In the genomic region with DNA sequence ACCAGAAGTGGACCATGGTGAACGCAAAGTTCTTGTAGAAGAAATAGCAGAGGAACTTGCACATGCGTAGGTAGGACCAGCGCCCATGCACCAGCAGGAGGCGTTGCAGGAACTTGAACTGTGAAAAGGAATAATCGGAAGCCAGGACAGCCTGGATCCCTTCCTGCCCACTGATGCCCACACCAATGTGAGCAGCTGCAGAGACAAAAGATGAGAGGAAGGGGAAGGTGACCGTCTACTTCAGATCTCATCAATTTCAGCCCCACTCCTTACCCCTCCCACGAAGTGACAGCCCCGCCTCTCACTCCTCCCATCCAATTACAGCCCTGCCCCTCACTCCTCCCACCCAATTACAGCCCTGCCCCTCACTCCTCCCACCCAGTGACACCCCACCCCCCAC, we compare ENCODE assay signal across 27 mouse cellular contexts. TPM values are rescaled to one million over a fixed set of nuclear protein-coding genes. Genes with fewer than 3 reads are reported as not detected.
A peak's percentile ranks its signal among the peaks of the same experiment; 100 is the strongest.
DNase-seq lines count a peak whose midpoint lies in the region; ATAC-seq and TF ChIP-seq lines count a peak whose summit lies in the region.
"Had no signal": no experiment of that assay in that cellular context is flagged by ENCODE, and none has a peak within 500 bp of the region (broad histone marks: within the 10 kb centered on the region; RNA-seq: fewer than 3 reads in every experiment).

No protein-coding gene starts in this region.

- H3K9ac ChIP-seq in kidney, postnatal 0 days (ENCODE audit: low read depth, low read length), result no peak overlapping the region
- no peak overlapping the region for H3K9ac ChIP-seq in kidney, embryonic 14.5 days (ENCODE audit: low read depth, low read length)
- H3K9ac ChIP-seq in lung, embryonic 15.5 days, result no peak overlapping the region
- H3K9ac ChIP-seq: heart, embryonic 12.5 days; neural tube, embryonic 13.5 days had no signal

- ATAC-seq in kidney, postnatal 0 days (replicated peaks; ENCODE audit: low FRiP score, low read depth), result no peak
- no peak for ATAC-seq in kidney, embryonic 14.5 days (ENCODE audit: low FRiP score, low TSS enrichment)
- 0 out of 2 replicates have a peak, but pooled peaks have one; percentile 23 for ATAC-seq in lung, embryonic 15.5 days (ENCODE audit: borderline replicate concordance, extremely low read depth, low FRiP score, low TSS enrichment)

- H3K27me3 ChIP-seq in kidney, postnatal 0 days (ENCODE audit: insufficient read depth, low read length), result no peaks in the 10 kb centered on the region
- no peaks in the 10 kb centered on the region for H3K27me3 ChIP-seq in kidney, embryonic 14.5 days (ENCODE audit: control insufficient read depth, insufficient read depth, low read length)
- no peaks in the 10 kb centered on the region for H3K27me3 ChIP-seq in lung, embryonic 15.5 days
- H3K27me3 ChIP-seq in E14TG2a.4 (ENCODE audit: insufficient read depth, low read length), result no peaks in the 10 kb centered on the region
- H3K27me3 ChIP-seq: heart, embryonic 12.5 days; neural tube, embryonic 13.5 days had no signal

- peak; percentile 28; the same call in 1 of the 2 replicates for TF ChIP-seq CTCF in kidney, postnatal 0 days (IDR thresholded peaks at IDR 0.05; ENCODE audit: low read depth)
- 0 out of 2 replicates have a peak, but pooled peaks have one; percentile 27 for TF ChIP-seq CTCF in E14TG2a.4 (conservative IDR thresholded peaks at IDR 0.05; ENCODE audit: low read length)

- H3K4me3 ChIP-seq in kidney, postnatal 0 days (replicated peaks; ENCODE audit: low read depth, low read length), result no peak overlapping the region
- H3K4me3 ChIP-seq in kidney, embryonic 14.5 days (ENCODE audit: low read length), result no peak overlapping the region
- H3K4me3 ChIP-seq in lung, embryonic 15.5 days, result no peak overlapping the region
- H3K4me3 ChIP-seq in E14TG2a.4 (replicated peaks; ENCODE audit: low read length), result no peak overlapping the region
- H3K4me3 ChIP-seq: embryonic facial prominence, embryonic 10.5 days; forebrain, embryonic 10.5 days; heart, embryonic 12.5 days; left cerebral cortex, adult 2 months; myocyte; neural tube, embryonic 13.5 days had no signal

- H3K4me2 ChIP-seq in kidney, postnatal 0 days (ENCODE audit: low read length), result no peak overlapping the region
- no peak overlapping the region for H3K4me2 ChIP-seq in kidney, embryonic 14.5 days (replicated peaks; ENCODE audit: low read depth, low read length)
- H3K4me2 ChIP-seq in lung, embryonic 15.5 days, result no peak overlapping the region
- H3K4me2 ChIP-seq: heart, embryonic 12.5 days; neural tube, embryonic 13.5 days had no signal

- H3K36me3 ChIP-seq in kidney, postnatal 0 days (ENCODE audit: insufficient read depth, low read length), result peaks cover 87% of the 10 kb centered on the region
- peaks cover 99% of the 10 kb centered on the region for H3K36me3 ChIP-seq in kidney, embryonic 14.5 days (ENCODE audit: control insufficient read depth, insufficient read depth, low read length)
- H3K36me3 ChIP-seq in lung, embryonic 15.5 days, result peaks cover 99% of the 10 kb centered on the region
- H3K36me3 ChIP-seq in E14TG2a.4 (ENCODE audit: insufficient read depth, low read length), result peaks cover 98% of the 10 kb centered on the region

- no peaks in the 10 kb centered on the region for H3K9me3 ChIP-seq in kidney, postnatal 0 days (replicated peaks; ENCODE audit: low read length)
- no peaks in the 10 kb centered on the region for H3K9me3 ChIP-seq in kidney, embryonic 14.5 days (ENCODE audit: control insufficient read depth, low read length)
- H3K9me3 ChIP-seq in lung, embryonic 15.5 days, result no peaks in the 10 kb centered on the region
- H3K9me3 ChIP-seq in E14TG2a.4 (ENCODE audit: low read length), result peaks cover 32% of the 10 kb centered on the region
- H3K9me3 ChIP-seq: embryonic facial prominence, embryonic 10.5 days; forebrain, embryonic 10.5 days; heart, embryonic 12.5 days; neural tube, embryonic 13.5 days had no signal

- no peak for DNase-seq in kidney, postnatal 0 days (ENCODE audit: low spot score)
- no peak for DNase-seq in lung, postnatal 36 days
- peak; percentile 53 for DNase-seq in ZHBTc4 (ENCODE audit: low read depth, low spot score)
- DNase-seq in left cerebral cortex, adult 18-20 months (ENCODE audit: low spot score in 2 of 2), result no peak
- DNase-seq in spleen, adult 18-20 months, result no peak
- DNase-seq: adrenal gland, adult 2 months; B cell, adult 2 months; cerebellum, adult 11 months; cerebellum, postnatal 10 days; gastrocnemius, postnatal 25 days; heart, adult 18-20 months; heart, postnatal 14 days; kidney, adult 2 months; kidney, postnatal 14 days; lung, adult 18-20 months; midbrain, embryonic 14.5 days; right cerebral cortex, postnatal 4 days; thymus, adult 2 months had no signal

- no peak overlapping the region for H3K27ac ChIP-seq in kidney, postnatal 0 days
- H3K27ac ChIP-seq in kidney, embryonic 14.5 days (ENCODE audit: low read depth, low read length), result no peak overlapping the region
- H3K27ac ChIP-seq in lung, embryonic 15.5 days, result no peak overlapping the region
- H3K27ac ChIP-seq: embryonic facial prominence, embryonic 10.5 days; forebrain, embryonic 10.5 days; left cerebral cortex, adult 2 months; neural tube, embryonic 13.5 days had no signal

- whole genome bisulfite sequencing in kidney, postnatal 0 days, result 84% methylated on average over 8 of the region's 8 CpGs
- WGBS in kidney, embryonic 14.5 days, result 75% methylated on average over 8 of the region's 8 CpGs
- WGBS in lung, embryonic 15.5 days, result 79% methylated on average over 8 of the region's 8 CpGs

- no peaks in the 10 kb centered on the region for H3K4me1 ChIP-seq in kidney, postnatal 0 days (replicated peaks; ENCODE audit: insufficient read depth, low read length)
- no peaks in the 10 kb centered on the region for H3K4me1 ChIP-seq in kidney, embryonic 14.5 days (ENCODE audit: control insufficient read depth, insufficient read depth, low read length)
- no peaks in the 10 kb centered on the region for H3K4me1 ChIP-seq in lung, embryonic 15.5 days
- peaks cover 27% of the 10 kb centered on the region for H3K4me1 ChIP-seq in E14TG2a.4 (replicated peaks; ENCODE audit: low read depth, low read length)
- H3K4me1 ChIP-seq: embryonic facial prominence, embryonic 10.5 days; forebrain, embryonic 10.5 days; neural tube, embryonic 13.5 days had no signal

RNA-seq across cellular contexts. Expression of a gene that starts 18.3 kb away (rescaled TPM):
- 6.9 and 7.1 TPM in 2 replicates for polyA plus RNA-seq in kidney, postnatal 0 days (2015; fragmentation: Nextera tagmentation; extraction: Ambion mirVana)
- 8.4 and 17.3 TPM in 2 replicates for polyA plus RNA-seq in kidney, embryonic 14.5 days (2014; fragmentation: Nextera tagmentation; extraction: Ambion mirVana)
- polyA plus RNA-seq in lung, embryonic 15.5 days (2015; fragmentation: Nextera tagmentation; extraction: Ambion mirVana), result 14.7 and 14.8 TPM in 2 replicates
- total RNA-seq in left cerebral cortex, adult 18-20 months (2021), result 100 to 1,000 TPM in 1 of 2 experiments, 10 to 100 TPM in 1; 97.9 to 106 TPM

RNA-seq across cellular contexts. Expression of a gene that starts 32.0 kb away (rescaled TPM):
- 1.7 and 2.0 TPM in 2 replicates for polyA plus RNA-seq in kidney, postnatal 0 days (2015; fragmentation: Nextera tagmentation; extraction: Ambion mirVana)
- polyA plus RNA-seq in kidney, embryonic 14.5 days (2014; fragmentation: Nextera tagmentation; extraction: Ambion mirVana), result 0.55 and 1.1 TPM in 2 replicates
- 3.6 TPM in 2 replicates for polyA plus RNA-seq in lung, embryonic 15.5 days (2015; fragmentation: Nextera tagmentation; extraction: Ambion mirVana)
- total RNA-seq in left cerebral cortex, adult 18-20 months (2021), result 1 to 10 TPM; 3.4 to 3.9 TPM

RNA-seq across cellular contexts. Expression of a gene that starts 53.6 kb away (rescaled TPM):
- polyA plus RNA-seq in kidney, postnatal 0 days (2015; fragmentation: Nextera tagmentation; extraction: Ambion mirVana), result 160 and 168 TPM in 2 replicates
- 166 and 188 TPM in 2 replicates for polyA plus RNA-seq in kidney, embryonic 14.5 days (2014; fragmentation: Nextera tagmentation; extraction: Ambion mirVana)
- polyA plus RNA-seq in lung, embryonic 15.5 days (2015; fragmentation: Nextera tagmentation; extraction: Ambion mirVana), result 164 TPM in 2 replicates
- total RNA-seq in left cerebral cortex, adult 18-20 months (2021), result 100 to 1,000 TPM in 1 of 2 experiments, 10 to 100 TPM in 1; 90.8 to 101 TPM
